Mouse (Mus musculus): ENCODE results near the gene A730049H05Rik. TPM values are rescaled to one million over a fixed set of nuclear protein-coding genes. Genes with fewer than 3 reads are reported as not detected.

The A730049H05Rik gene
- polyA plus RNA-seq, 1 experiment from 2014 or later, result 0.42 TPM

- peaks cover 55% of the 10 kb centered on the region for H3K36me3 ChIP-seq (ENCODE audit: control insufficient read depth, insufficient read depth, low read length)
- no peak for ATAC-seq (replicated peaks; ENCODE audit: low FRiP score, low TSS enrichment, low read depth)
- H3K4me1 ChIP-seq (replicated peaks; ENCODE audit: control insufficient read depth, insufficient read depth, low read length), result peaks cover 2% of the 10 kb centered on the region; the same call in 1 of the 2 replicates
- H3K4me2 ChIP-seq (ENCODE audit: low read length), result no peak overlapping the region
- no peak overlapping the region for H3K9ac ChIP-seq (ENCODE audit: low read length)
- H3K9me3 ChIP-seq (ENCODE audit: control insufficient read depth, low read length), result no peaks in the 10 kb centered on the region
- no peak overlapping the region for H3K4me3 ChIP-seq (ENCODE audit: low read depth, low read length)
- WGBS, result 92% methylated on average over 2 of the region's 2 CpGs
- no peak overlapping the region for H3K27ac ChIP-seq (ENCODE audit: low read depth)
- H3K27me3 ChIP-seq (replicated peaks; ENCODE audit: control insufficient read depth, insufficient read depth, low read length), result no peaks in the 10 kb centered on the region
- no peak for DNase-seq (ENCODE audit: low spot score)
Measured at GRCm38 (mm10) chr6:92875340-92875739, 59.1 kb downstream of the A730049H05Rik start.

GRCm38 (mm10) chr6:92876121-92876520 is 59.8 kb downstream of the A730049H05Rik start:
- H3K27ac ChIP-seq (ENCODE audit: low read depth), result no peak overlapping the region

GRCm38 (mm10) chr6:92877236-92877635 is 61.0 kb downstream of the A730049H05Rik start:
- no peak overlapping the region for H3K4me3 ChIP-seq (ENCODE audit: low read depth, low read length)
- no peaks in the 10 kb centered on the region for H3K9me3 ChIP-seq (ENCODE audit: control insufficient read depth, low read length)
- ATAC-seq (replicated peaks; ENCODE audit: low FRiP score, low TSS enrichment, low read depth) (no peak), DNase-seq (ENCODE audit: low spot score) (no peak)
- H3K4me1 ChIP-seq (replicated peaks; ENCODE audit: control insufficient read depth, insufficient read depth, low read length), result no peaks in the 10 kb centered on the region
- H3K27ac ChIP-seq (ENCODE audit: low read depth), result no peak overlapping the region
- no peak overlapping the region for H3K9ac ChIP-seq (ENCODE audit: low read length)
- H3K36me3 ChIP-seq (ENCODE audit: control insufficient read depth, insufficient read depth, low read length), result peaks cover 51% of the 10 kb centered on the region
- WGBS, result 97% methylated on average over 4 of the region's 4 CpGs
- no peak overlapping the region for H3K4me2 ChIP-seq (ENCODE audit: low read length)
- H3K27me3 ChIP-seq (replicated peaks; ENCODE audit: control insufficient read depth, insufficient read depth, low read length), result no peaks in the 10 kb centered on the region

More at GRCm38 (mm10) chr6:92876121-92876520, 59.8 kb downstream of the A730049H05Rik start:
- no peak overlapping the region for H3K9ac ChIP-seq (ENCODE audit: low read length)
- H3K4me2 ChIP-seq (ENCODE audit: low read length), result no peak overlapping the region
- H3K9me3 ChIP-seq (ENCODE audit: control insufficient read depth, low read length), result no peaks in the 10 kb centered on the region
- DNase-seq (ENCODE audit: low spot score), result no peak
- ATAC-seq (replicated peaks; ENCODE audit: low FRiP score, low TSS enrichment, low read depth), result no peak
- no peaks in the 10 kb centered on the region for H3K27me3 ChIP-seq (replicated peaks; ENCODE audit: control insufficient read depth, insufficient read depth, low read length)
- no peak overlapping the region for H3K4me3 ChIP-seq (ENCODE audit: low read depth, low read length)
- 81% methylated on average over 5 of the region's 5 CpGs for WGBS
- no peaks in the 10 kb centered on the region for H3K4me1 ChIP-seq (replicated peaks; ENCODE audit: control insufficient read depth, insufficient read depth, low read length)
- peaks cover 59% of the 10 kb centered on the region for H3K36me3 ChIP-seq (ENCODE audit: control insufficient read depth, insufficient read depth, low read length)

- Histone ChIP-seq H3K36me3 (ENCODE audit: control insufficient read depth, insufficient read depth, low read length) (peaks cover 42% of the 10 kb centered on the region), H3K27ac (ENCODE audit: low read depth) (no peak overlapping the region), H3K9me3 (ENCODE audit: control insufficient read depth, low read length) (no peaks in the 10 kb centered on the region), H3K4me1 (replicated peaks; ENCODE audit: control insufficient read depth, insufficient read depth, low read length) (no peaks in the 10 kb centered on the region), H3K9ac (ENCODE audit: low read length) (no peak overlapping the region), H3K27me3 (replicated peaks; ENCODE audit: control insufficient read depth, insufficient read depth, low read length) (no peaks in the 10 kb centered on the region), H3K4me3 (ENCODE audit: low read depth, low read length) (no peak overlapping the region), H3K4me2 (ENCODE audit: low read length) (no peak overlapping the region)
- WGBS, result 84% methylated on average over 5 of the region's 5 CpGs
- ATAC-seq (replicated peaks; ENCODE audit: low FRiP score, low TSS enrichment, low read depth), result no peak
- no peak for DNase-seq (ENCODE audit: low spot score)
Measured at GRCm38 (mm10) chr6:92878771-92879170, 62.5 kb downstream of the A730049H05Rik start.

GRCm38 (mm10) chr6:92879700-92880265 is 63.5 kb downstream of the A730049H05Rik start:
- Histone ChIP-seq H3K4me2 (ENCODE audit: low read length) (no peak overlapping the region), H3K36me3 (ENCODE audit: control insufficient read depth, insufficient read depth, low read length) (peaks cover 39% of the 10 kb centered on the region), H3K27me3 (replicated peaks; ENCODE audit: control insufficient read depth, insufficient read depth, low read length) (no peaks in the 10 kb centered on the region), H3K4me3 (ENCODE audit: low read depth, low read length) (no peak overlapping the region), H3K27ac (ENCODE audit: low read depth) (no peak overlapping the region), H3K4me1 (replicated peaks; ENCODE audit: control insufficient read depth, insufficient read depth, low read length) (no peaks in the 10 kb centered on the region), H3K9me3 (ENCODE audit: control insufficient read depth, low read length) (no peaks in the 10 kb centered on the region), H3K9ac (ENCODE audit: low read length) (no peak overlapping the region)
- DNase-seq (ENCODE audit: low spot score), result no peak
- no peak for ATAC-seq (replicated peaks; ENCODE audit: low FRiP score, low TSS enrichment, low read depth)
- 87% methylated on average over 14 of the region's 14 CpGs for WGBS

- Histone ChIP-seq H3K4me3 (ENCODE audit: low read depth, low read length) (no peak overlapping the region), H3K9ac (ENCODE audit: low read length) (no peak overlapping the region), H3K9me3 (ENCODE audit: control insufficient read depth, low read length) (no peaks in the 10 kb centered on the region), H3K4me2 (ENCODE audit: low read length) (no peak overlapping the region), H3K27me3 (replicated peaks; ENCODE audit: control insufficient read depth, insufficient read depth, low read length) (no peaks in the 10 kb centered on the region), H3K27ac (ENCODE audit: low read depth) (no peak overlapping the region), H3K4me1 (replicated peaks; ENCODE audit: control insufficient read depth, insufficient read depth, low read length) (no peaks in the 10 kb centered on the region), H3K36me3 (ENCODE audit: control insufficient read depth, insufficient read depth, low read length) (peaks cover 37% of the 10 kb centered on the region)
- ATAC-seq (replicated peaks; ENCODE audit: low FRiP score, low TSS enrichment, low read depth), result no peak
- WGBS, result 77% methylated on average over 5 of the region's 5 CpGs
- no peak for DNase-seq (ENCODE audit: low spot score)
Measured at GRCm38 (mm10) chr6:92882446-92882845, 66.2 kb downstream of the A730049H05Rik start.

- no peak overlapping the region for H3K27ac ChIP-seq (ENCODE audit: low read depth)
- peaks cover 41% of the 10 kb centered on the region for H3K36me3 ChIP-seq (ENCODE audit: control insufficient read depth, insufficient read depth, low read length)
- no peaks in the 10 kb centered on the region for H3K9me3 ChIP-seq (ENCODE audit: control insufficient read depth, low read length)
- H3K4me2 ChIP-seq (ENCODE audit: low read length), result no peak overlapping the region
- H3K4me3 ChIP-seq (ENCODE audit: low read depth, low read length), result no peak overlapping the region
- ATAC-seq (replicated peaks; ENCODE audit: low FRiP score, low TSS enrichment, low read depth) (no peak), DNase-seq (ENCODE audit: low spot score) (no peak)
- H3K4me1 ChIP-seq (replicated peaks; ENCODE audit: control insufficient read depth, insufficient read depth, low read length), result no peaks in the 10 kb centered on the region
- H3K27me3 ChIP-seq (replicated peaks; ENCODE audit: control insufficient read depth, insufficient read depth, low read length), result no peaks in the 10 kb centered on the region
- H3K9ac ChIP-seq (ENCODE audit: low read length), result no peak overlapping the region
- 69% methylated on average over 9 of the region's 9 CpGs for WGBS
Measured at GRCm38 (mm10) chr6:92883131-92883900, 67.0 kb downstream of the A730049H05Rik start.

GRCm38 (mm10) chr6:92891535-92891934 is 75.3 kb downstream of the A730049H05Rik start:
- Histone ChIP-seq H3K4me1 (replicated peaks; ENCODE audit: control insufficient read depth, insufficient read depth, low read length) (no peaks in the 10 kb centered on the region), H3K4me2 (ENCODE audit: low read length) (no peak overlapping the region), H3K9me3 (ENCODE audit: control insufficient read depth, low read length) (no peaks in the 10 kb centered on the region), H3K9ac (ENCODE audit: low read length) (no peak overlapping the region), H3K27ac (ENCODE audit: low read depth) (no peak overlapping the region), H3K27me3 (replicated peaks; ENCODE audit: control insufficient read depth, insufficient read depth, low read length) (no peaks in the 10 kb centered on the region), H3K4me3 (ENCODE audit: low read depth, low read length) (no peak overlapping the region), H3K36me3 (ENCODE audit: control insufficient read depth, insufficient read depth, low read length) (peaks cover 76% of the 10 kb centered on the region)
- ATAC-seq (replicated peaks; ENCODE audit: low FRiP score, low TSS enrichment, low read depth) (no peak), DNase-seq (ENCODE audit: low spot score) (no peak)
- 64% methylated on average over 1 of the region's 1 CpGs for WGBS

All from intestine, embryonic 14.5 days (tissue).